Mouse (Mus musculus): ENCODE measurements around the gene Bbs9. TPM values are rescaled to one million over a fixed set of nuclear protein-coding genes. Genes with fewer than 3 reads are reported as not detected.
"Not testable (repeated sequence)": the region's sequence is repeated elsewhere in the genome, so short reads cannot be mapped to it uniquely, and the experiment has no call there.

The Bbs9 gene
- total RNA-seq, 1 experiment from 2014 or later: 8.6 TPM

GRCm38 (mm10) chr9:22849212-22849611 lies 373.7 kb downstream of the Bbs9 start:
- no peak for ATAC-seq (replicated peaks; ENCODE audit: insufficient number of reproducible peaks, low FRiP score, low TSS enrichment, poor library complexity, severe bottlenecking)

DNA sequence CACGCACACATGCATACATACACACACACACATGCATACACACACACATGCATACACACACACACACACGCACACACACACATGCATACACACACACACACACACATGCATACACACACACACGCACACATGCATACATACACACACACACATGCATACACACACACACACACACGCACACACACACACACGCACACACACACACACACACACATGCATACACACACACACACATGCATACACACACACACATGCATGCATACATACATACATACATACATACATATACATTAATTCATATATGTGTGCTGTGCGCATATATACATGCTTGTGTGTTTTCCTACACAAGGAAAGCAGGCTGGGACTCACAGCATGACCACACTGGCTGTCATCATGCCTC lies 393.6 kb downstream of the Bbs9 start:
- not testable (repeated sequence) for ATAC-seq (replicated peaks; ENCODE audit: insufficient number of reproducible peaks, low FRiP score, low TSS enrichment, poor library complexity, severe bottlenecking)

- ATAC-seq (replicated peaks; ENCODE audit: insufficient number of reproducible peaks, low FRiP score, low TSS enrichment, poor library complexity, severe bottlenecking): no peak
Observed at GRCm38 (mm10) chr9:22870661-22871060, 395.1 kb downstream of the Bbs9 start.

- no peak for ATAC-seq (replicated peaks; ENCODE audit: insufficient number of reproducible peaks, low FRiP score, low TSS enrichment, poor library complexity, severe bottlenecking)
Observed at GRCm38 (mm10) chr9:22875231-22875630, 399.7 kb downstream of the Bbs9 start.

- no peak for ATAC-seq (replicated peaks; ENCODE audit: insufficient number of reproducible peaks, low FRiP score, low TSS enrichment, poor library complexity, severe bottlenecking)
Observed at GRCm38 (mm10) chr9:22879266-22879665, 403.8 kb downstream of the Bbs9 start.

DNA sequence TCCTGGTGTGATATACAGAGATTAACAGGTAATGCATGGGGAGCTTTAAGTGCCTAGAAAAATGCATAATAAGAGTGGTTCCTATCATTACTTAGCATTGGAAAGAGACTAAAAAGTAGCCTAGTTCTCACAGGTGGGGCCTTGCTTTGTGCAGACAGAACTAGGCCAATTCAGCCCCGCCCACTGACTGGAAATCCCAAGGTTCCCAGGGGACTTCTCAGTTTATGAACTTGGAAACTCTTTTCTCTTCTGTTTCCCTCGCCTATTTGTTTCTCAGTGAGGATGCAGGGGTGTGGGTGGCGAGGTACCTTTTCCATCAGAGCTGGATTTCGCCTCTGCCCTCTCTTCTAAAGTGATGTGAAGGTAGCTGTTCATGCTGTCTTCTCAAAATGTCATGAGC lies 410.8 kb downstream of the Bbs9 start:
- no peak for ATAC-seq (replicated peaks; ENCODE audit: insufficient number of reproducible peaks, low FRiP score, low TSS enrichment, poor library complexity, severe bottlenecking)

GRCm38 (mm10) chr9:22905434-22905833 lies 429.9 kb downstream of the Bbs9 start:
- ATAC-seq (replicated peaks; ENCODE audit: insufficient number of reproducible peaks, low FRiP score, low TSS enrichment, poor library complexity, severe bottlenecking): no peak

DNA sequence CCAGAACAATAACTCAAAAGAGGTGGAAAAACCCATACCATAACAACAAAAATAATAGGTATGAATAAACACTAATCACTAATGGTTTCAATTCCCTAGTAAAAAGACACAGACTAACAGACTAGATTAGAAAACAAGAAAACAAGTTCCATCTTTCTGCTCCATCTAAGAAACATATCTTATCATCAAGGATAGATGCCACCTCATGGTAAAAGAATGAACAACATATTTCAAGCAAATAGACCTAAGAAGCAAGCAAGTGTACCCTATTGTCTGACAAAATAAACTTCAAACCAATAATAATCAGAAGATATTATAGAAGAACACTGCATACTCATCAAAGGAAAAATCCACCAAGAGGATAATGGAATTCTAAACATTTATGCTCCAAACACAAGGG lies 441.3 kb downstream of the Bbs9 start:
- no peak for ATAC-seq (replicated peaks; ENCODE audit: insufficient number of reproducible peaks, low FRiP score, low TSS enrichment, poor library complexity, severe bottlenecking)

DNA sequence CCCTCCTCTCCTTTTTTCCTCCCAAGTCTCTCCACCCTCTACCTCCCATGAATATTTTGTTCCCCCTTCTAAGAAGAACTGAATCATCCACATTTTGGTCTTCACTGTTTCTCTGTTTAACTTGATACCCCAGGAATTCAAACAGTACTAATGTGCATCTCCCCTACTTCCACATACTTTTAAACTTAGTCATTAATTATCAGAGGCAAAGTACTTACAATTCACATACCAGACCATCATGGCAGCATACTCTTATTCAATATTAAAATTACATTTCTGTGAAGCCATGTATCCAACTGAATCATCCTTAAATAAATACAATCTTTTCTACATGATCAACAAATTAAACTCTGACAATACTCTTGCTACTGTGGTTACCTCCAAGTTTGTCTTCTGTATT lies 460.1 kb downstream of the Bbs9 start:
- no peak for ATAC-seq (replicated peaks; ENCODE audit: insufficient number of reproducible peaks, low FRiP score, low TSS enrichment, poor library complexity, severe bottlenecking)

Other genes with a start within 250 kb of the Bbs9 start
- gene Zfp599, start 215.8 kb upstream of the Bbs9 start, total RNA-seq (2017): 0.29 to 2.5 TPM (median 2.2 TPM) in 3 replicates
- gene Zfp810, start 168.1 kb upstream of the Bbs9 start, total RNA-seq (2017): 20.8 to 34.3 TPM (median 31.1 TPM) in 3 replicates
- gene Anln, start 86.5 kb upstream of the Bbs9 start, total RNA-seq (2017): 0.85 to 3.8 TPM (median 1.5 TPM) in 3 replicates
- gene 9530077C05Rik, start 64.2 kb upstream of the Bbs9 start, total RNA-seq (2017): 0.97 TPM in 1 of 3 replicates, not detected in the others
- gene Gm17545, start 21.4 kb upstream of the Bbs9 start, total RNA-seq (2017): not detected in 3 replicates
- gene Rp9, start 6.0 kb upstream of the Bbs9 start, total RNA-seq (2017): 99.7 to 169 TPM (median 157 TPM) in 3 replicates

Measured in monocyte, adult 5-6 weeks (primary cell).